Mouse (Mus musculus): ENCODE data around the gene Rgp1. TPM values are rescaled to one million over a fixed set of nuclear protein-coding genes. Genes with fewer than 3 reads are reported as not detected.

The Rgp1 gene
- total RNA-seq, 2 experiments from 2014 or later: 29.5 to 36.7 TPM

GRCm38 (mm10) chr4:43631046-43631955 is 52.8 kb downstream of the Rgp1 start, which contains the start of gene Npr2:
Npr2 (plus strand) TSS chr4:43631935.
- intact Hi-C loops (cut with DNase I): loop anchor here (2.0 to 5.0 kb wide), 2 partner anchors 36 to 54 kb away; partner anchors contain the start of genes Gba2 and Rgp1
- peak; percentile 40 for DNase-seq (ENCODE audit: low spot score)

DNA sequence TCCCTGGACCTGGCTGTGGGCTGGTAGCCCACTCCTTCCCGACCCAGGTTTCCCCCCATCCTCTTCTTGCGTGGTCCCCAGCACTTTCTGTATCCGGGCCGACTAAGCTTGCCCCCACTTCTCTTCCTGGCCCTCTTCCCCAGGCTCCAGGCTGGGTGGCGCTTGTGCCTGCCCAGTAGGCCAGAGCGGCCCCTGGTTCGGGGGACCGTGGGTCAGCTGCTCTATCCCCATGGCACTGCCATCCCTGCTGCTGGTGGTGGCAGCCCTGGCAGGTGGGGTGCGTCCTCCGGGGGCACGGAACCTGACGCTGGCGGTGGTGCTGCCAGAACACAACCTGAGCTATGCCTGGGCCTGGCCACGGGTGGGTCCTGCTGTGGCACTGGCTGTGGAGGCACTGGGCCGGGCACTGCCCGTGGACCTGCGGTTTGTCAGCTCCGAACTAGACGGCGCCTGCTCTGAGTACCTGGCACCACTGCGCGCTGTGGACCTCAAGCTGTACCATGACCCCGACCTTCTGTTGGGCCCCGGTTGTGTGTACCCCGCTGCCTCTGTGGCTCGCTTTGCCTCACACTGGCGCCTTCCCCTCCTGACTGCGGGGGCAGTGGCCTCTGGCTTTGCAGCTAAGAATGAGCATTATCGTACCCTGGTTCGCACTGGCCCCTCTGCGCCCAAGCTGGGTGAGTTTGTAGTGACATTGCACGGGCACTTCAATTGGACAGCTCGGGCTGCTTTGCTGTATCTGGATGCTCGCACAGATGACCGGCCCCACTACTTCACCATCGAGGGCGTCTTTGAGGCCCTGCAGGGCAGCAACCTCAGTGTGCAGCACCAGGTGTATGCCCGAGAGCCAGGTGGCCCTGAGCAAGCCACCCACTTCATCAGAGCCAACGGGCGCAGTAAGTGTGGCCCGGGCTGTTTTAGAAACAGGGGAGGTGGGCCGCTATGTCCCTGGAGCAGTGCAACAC is 53.7 kb downstream of the Rgp1 start:
- no peak for DNase-seq (ENCODE audit: low spot score)
- intact Hi-C loops (cut with DNase I): loop anchor here (2.0 to 5.0 kb wide), 3 partner anchors 23 to 55 kb away; partner anchors contain the start of genes Gba2 and Rgp1

- intact Hi-C loops (cut with DNase I): loop anchor here (2.0 to 5.0 kb wide), 2 partner anchors 22 to 56 kb away; partner anchors contain the start of genes Gba2 and Rgp1
- no peak for DNase-seq (ENCODE audit: low spot score)
These were observed 54.8 kb downstream of the Rgp1 start for GRCm38 (mm10) chr4:43633296-43633695.

DNA sequence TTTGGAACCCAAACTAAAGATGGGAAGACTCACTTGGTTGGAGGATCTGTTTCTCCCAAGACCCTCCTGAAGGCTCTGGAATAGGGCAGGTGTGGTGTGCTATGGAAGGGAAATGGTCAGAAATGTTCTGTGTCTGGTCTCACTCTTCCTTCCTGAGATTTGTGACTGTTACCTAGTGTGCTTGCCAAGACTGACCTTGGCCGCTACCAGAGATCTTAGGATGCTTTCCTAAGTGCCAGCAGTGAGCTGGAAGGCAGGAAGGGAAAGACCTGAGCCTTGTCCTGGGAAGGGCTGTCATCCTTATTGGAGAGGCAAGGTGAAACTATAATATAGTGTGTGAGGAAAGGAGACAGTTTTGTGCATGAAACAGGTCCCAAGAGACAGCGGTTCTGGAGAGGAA is 55.2 kb downstream of the Rgp1 start:
- intact Hi-C loops (cut with DNase I): loop anchor here (2.0 to 5.0 kb wide), 2 partner anchors 21 to 56 kb away; partner anchors contain the start of genes Gba2 and Rgp1
- DNase-seq (ENCODE audit: low spot score): no peak

DNA sequence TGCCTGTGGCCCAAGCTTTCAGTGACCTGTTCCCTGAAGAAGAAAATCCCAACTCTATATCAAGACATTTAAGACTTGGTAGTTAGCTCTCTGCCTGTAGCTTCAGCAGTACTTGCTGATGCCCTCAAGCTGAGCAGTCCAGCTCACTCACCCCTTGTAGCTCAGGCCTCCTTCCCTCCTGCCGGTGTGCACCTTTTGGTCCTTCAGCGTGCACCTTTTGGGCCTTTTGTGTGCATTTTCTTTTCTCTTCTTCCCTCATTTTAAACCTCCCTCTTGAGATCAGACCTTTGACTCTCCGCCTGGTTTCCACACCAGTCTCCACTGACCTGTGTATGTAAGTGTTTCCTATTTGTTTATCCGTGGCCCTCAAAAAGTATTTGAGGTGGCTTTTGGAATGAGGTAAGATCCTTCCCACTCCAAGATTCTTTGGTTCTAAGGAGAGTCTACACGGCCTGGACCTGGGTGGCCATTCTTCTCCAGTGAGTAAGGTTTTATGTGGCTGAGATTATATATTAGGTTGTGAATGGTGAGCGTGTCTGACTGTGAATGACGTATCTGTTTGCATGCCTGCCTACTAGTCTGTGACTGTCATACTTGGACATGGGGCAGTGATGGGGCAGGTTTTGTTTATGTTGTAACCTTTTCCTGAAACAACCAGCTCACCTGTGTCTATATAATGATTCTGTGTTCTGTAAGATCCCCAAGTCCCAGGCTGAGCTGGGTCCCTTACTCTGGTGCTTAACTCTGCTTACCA is 56.3 kb downstream of the Rgp1 start:
- intact Hi-C loops (cut with DNase I): loop anchor here (5.0 kb wide), 1 partner anchor 57 kb away; the partner anchor contains the start of genes Gba2 and Rgp1
- no peak for DNase-seq (ENCODE audit: low spot score)

- no peak for DNase-seq (ENCODE audit: low spot score)
- intact Hi-C loops (cut with DNase I): no loop called here
These were observed 58.2 kb downstream of the Rgp1 start for GRCm38 (mm10) chr4:43636751-43637150.

Small RNA genes lying within 50 kb of the gene (microRNA-seq; reads per million reads assigned to microRNA genes)
- gene Gm25262: 0.83 reads per million

Other genes with a start within 250 kb of the Rgp1 start
- gene Rusc2, start 196.7 kb upstream of the Rgp1 start, total RNA-seq (2021): 10 to 100 TPM; 35.3 to 49.1 TPM
- not detected for gene Fam166b, start 149.6 kb upstream of the Rgp1 start, total RNA-seq (2021)
- gene Tesk1, start 136.8 kb upstream of the Rgp1 start, total RNA-seq (2021): 10 to 100 TPM; 33.1 to 34.4 TPM
- gene Cd72, start 124.1 kb upstream of the Rgp1 start, total RNA-seq (2021): under 1 TPM; 0.81 to 0.87 TPM
- gene Sit1, start 95.0 kb upstream of the Rgp1 start, total RNA-seq (2021): not detected
- gene Ccdc107, start 85.8 kb upstream of the Rgp1 start, total RNA-seq (2021): 10 to 100 TPM; 26.6 to 31.8 TPM
- under 1 TPM; 0.39 to 0.61 TPM for gene Arhgef39, start 79.0 kb upstream of the Rgp1 start, total RNA-seq (2021)
- under 1 TPM; 0.31 to 0.34 TPM for gene Car9, start 71.7 kb upstream of the Rgp1 start, total RNA-seq (2021)
- gene Tpm2, start 55.0 kb upstream of the Rgp1 start, total RNA-seq (2021): 10 to 100 TPM; 25.2 to 40.7 TPM
- gene Creb3, start 16.4 kb upstream of the Rgp1 start, total RNA-seq (2021): 10 to 100 TPM; 45.8 to 48.3 TPM
- 100 to 1,000 TPM; 115 to 124 TPM for gene Tln1, start 16.0 kb upstream of the Rgp1 start, total RNA-seq (2021)
- 10 to 100 TPM; 13.5 to 14.3 TPM for gene Gba2, start 158 bp downstream of the Rgp1 start, total RNA-seq (2021)
- gene Msmp, start 5.8 kb downstream of the Rgp1 start, total RNA-seq (2021): under 1 TPM in 1 of 2 experiments, not detected in 1; 0.60 TPM
- gene Npr2, start 53.2 kb downstream of the Rgp1 start, total RNA-seq (2021): 10 to 100 TPM; 35.9 to 42.4 TPM
- under 1 TPM; 0.21 to 0.31 TPM for gene Spag8, start 74.9 kb downstream of the Rgp1 start, total RNA-seq (2021)
- 100 to 1,000 TPM; 138 to 147 TPM for gene Hint2, start 77.8 kb downstream of the Rgp1 start, total RNA-seq (2021)
- 10 to 100 TPM; 15.8 to 16.9 TPM for gene Tmem8b, start 90.3 kb downstream of the Rgp1 start, total RNA-seq (2021)
- gene Fam221b, start 90.4 kb downstream of the Rgp1 start, total RNA-seq (2021): under 1 TPM; 0.20 to 0.26 TPM
- not detected for gene Olfr70, start 122.1 kb downstream of the Rgp1 start, total RNA-seq (2021)
- not detected for gene Olfr71, start 131.5 kb downstream of the Rgp1 start, total RNA-seq (2021)
- 1 to 10 TPM; 3.3 to 3.4 TPM for gene Hrct1, start 148.5 kb downstream of the Rgp1 start, total RNA-seq (2021)
- 1 to 10 TPM; 4.8 to 4.9 TPM for gene Spaar, start 151.3 kb downstream of the Rgp1 start, total RNA-seq (2021)
- not detected for gene Olfr159, start 192.3 kb downstream of the Rgp1 start, total RNA-seq (2021)
- gene Olfr156, start 245.2 kb downstream of the Rgp1 start, total RNA-seq (2021): not detected

Measured in heart, postnatal 25 days (tissue).